Comparison of ENCODE assay signal across 18 mouse cellular contexts in the genomic region with DNA sequence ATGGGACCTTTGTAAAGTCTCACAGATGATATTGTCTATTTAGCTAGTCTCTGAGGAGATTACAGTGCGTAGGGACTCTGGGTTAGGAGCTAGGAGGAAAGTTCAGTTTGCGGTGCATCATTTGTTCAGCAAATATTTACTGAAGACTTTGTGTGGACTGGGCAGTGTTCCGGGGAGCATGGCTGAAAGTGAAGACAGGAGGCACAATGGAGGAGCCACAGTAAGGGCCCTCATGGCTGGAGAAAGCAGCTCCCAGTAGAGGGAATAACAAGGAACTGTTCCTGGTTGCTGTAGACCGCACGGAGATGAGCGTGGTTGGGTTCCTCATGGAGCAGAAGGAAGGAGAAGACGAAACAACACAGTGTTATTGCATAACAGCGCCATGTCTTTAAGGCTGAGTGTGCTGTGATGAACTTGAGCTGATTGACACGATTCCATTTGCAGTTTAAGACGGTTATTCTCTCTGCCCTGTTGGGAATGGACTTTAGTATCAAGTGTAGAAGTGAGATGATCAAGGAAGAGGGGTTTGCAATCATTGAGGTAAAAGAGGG. TPM values are rescaled to one million over a fixed set of nuclear protein-coding genes. Genes with fewer than 3 reads are reported as not detected.
DNase-seq lines count a peak whose midpoint lies in the region; ATAC-seq and TF ChIP-seq lines count a peak whose summit lies in the region.
"Had no signal": no experiment of that assay in that cellular context is flagged by ENCODE, and none has a peak within 500 bp of the region (broad histone marks: within the 10 kb centered on the region; RNA-seq: fewer than 3 reads in every experiment).

No protein-coding gene starts in this region.

- peaks cover 77% of the 10 kb centered on the region for H3K4me1 ChIP-seq in heart, embryonic 11.5 days (ENCODE audit: control insufficient read depth, insufficient read depth, low read length)
- peaks cover 43% of the 10 kb centered on the region for H3K4me1 ChIP-seq in liver, adult 2 months (ENCODE audit: control insufficient read depth, insufficient read depth, low read length)
- H3K4me1 ChIP-seq in liver, embryonic 11.5 days (replicated peaks; ENCODE audit: control insufficient read depth, insufficient read depth, low read length): peaks cover 21% of the 10 kb centered on the region
- H3K4me1 ChIP-seq in limb, embryonic 15.5 days: peaks cover 63% of the 10 kb centered on the region
- peaks cover 52% of the 10 kb centered on the region for H3K4me1 ChIP-seq in liver, postnatal 0 days (ENCODE audit: insufficient read depth)
- H3K4me1 ChIP-seq: forebrain, embryonic 12.5 days had no signal

- H3K9ac ChIP-seq in heart, embryonic 11.5 days (ENCODE audit: low read depth, low read length): no peak overlapping the region
- H3K9ac ChIP-seq in liver, adult 2 months (ENCODE audit: low read depth, low read length): no peak overlapping the region
- H3K9ac ChIP-seq in liver, embryonic 11.5 days (ENCODE audit: low read depth, low read length): no peak overlapping the region
- no peak overlapping the region for H3K9ac ChIP-seq in limb, embryonic 15.5 days
- no peak overlapping the region for H3K9ac ChIP-seq in liver, postnatal 0 days (replicated peaks)
- H3K9ac ChIP-seq: forebrain, embryonic 12.5 days had no signal

- ATAC-seq in heart, embryonic 11.5 days (replicated peaks; ENCODE audit: insufficient number of reproducible peaks, low FRiP score, low TSS enrichment): no peak
- no peak for ATAC-seq in liver, embryonic 11.5 days (replicated peaks; ENCODE audit: low FRiP score)
- ATAC-seq in limb, embryonic 15.5 days (ENCODE audit: insufficient number of reproducible peaks, low FRiP score, low TSS enrichment, low read depth): no peak
- peak; percentile 59 for ATAC-seq in liver, postnatal 0 days
- ATAC-seq: hindbrain, embryonic 16.5 days; intestine, embryonic 16.5 days; midbrain, embryonic 16.5 days had no signal

- peak overlapping the region; percentile 92 for H3K27ac ChIP-seq in heart, embryonic 11.5 days (ENCODE audit: low read depth, low read length)
- peak overlapping the region; percentile 76 for H3K27ac ChIP-seq in liver, adult 2 months (replicated peaks; ENCODE audit: insufficient read depth, low read depth, low read length)
- no peak overlapping the region; the same call in 1 of the 2 replicates for H3K27ac ChIP-seq in liver, embryonic 11.5 days (ENCODE audit: low read depth, low read length)
- H3K27ac ChIP-seq in limb, embryonic 15.5 days: peak overlapping the region; percentile 80; the same call in 1 of the 2 replicates
- H3K27ac ChIP-seq in liver, postnatal 0 days (ENCODE audit: low read depth): peak overlapping the region; percentile 61
- H3K27ac ChIP-seq: forebrain, embryonic 12.5 days had no signal

- TF ChIP-seq CTCF in liver, adult 2 months (IDR thresholded peaks at IDR 0.05; ENCODE audit: low read depth, low read length): 0 out of 2 replicates have a peak, but pooled peaks have one; percentile 6
- no peak for TF ChIP-seq CTCF in liver, postnatal 0 days (IDR thresholded peaks at IDR 0.05; ENCODE audit: low read depth)

- no peak for DNase-seq in heart, adult 9 months (ENCODE audit: low spot score in 2 of 2)
- DNase-seq in liver, adult 2 months (ENCODE audit: extremely low read depth, low read depth, low spot score): peak; percentile 89
- DNase-seq in liver, embryonic 11.5 days (ENCODE audit: low spot score): no peak
- DNase-seq in liver, postnatal 0 days: peak; percentile 17
- no peak for DNase-seq in layer of hippocampus, adult 11-12 months (ENCODE audit: low spot score)
- no peak for DNase-seq in adrenal gland, adult (ENCODE audit: inconsistent age in 2 of 2, low spot score in 1 of 2)
- DNase-seq: adrenal gland, adult 2 months; cerebellum, adult 8-10 months; kidney, postnatal 4 days; lung, postnatal 14 days; right cerebral cortex, postnatal 14 days; thymus, postnatal 36 days had no signal

- no peak for TF ChIP-seq EP300 in liver, postnatal 0 days (IDR thresholded peaks at IDR 0.05; ENCODE audit: low read depth)

- H3K4me2 ChIP-seq in heart, embryonic 11.5 days: peak overlapping the region; percentile 44; the same call in 1 of the 2 replicates
- H3K4me2 ChIP-seq in liver, embryonic 11.5 days: no peak overlapping the region
- no peak overlapping the region for H3K4me2 ChIP-seq in limb, embryonic 15.5 days
- peak overlapping the region; percentile 27 for H3K4me2 ChIP-seq in liver, postnatal 0 days (ENCODE audit: low read depth, low read length)
- H3K4me2 ChIP-seq: forebrain, embryonic 12.5 days had no signal

- no peaks in the 10 kb centered on the region for H3K27me3 ChIP-seq in heart, embryonic 11.5 days (ENCODE audit: control insufficient read depth, insufficient read depth, low read length)
- H3K27me3 ChIP-seq in liver, adult 2 months (ENCODE audit: control insufficient read depth, insufficient read depth, low read length): no peaks in the 10 kb centered on the region
- H3K27me3 ChIP-seq in liver, embryonic 11.5 days (replicated peaks; ENCODE audit: control insufficient read depth, insufficient read depth, low read length): 0 out of 2 replicates have a peak, but pooled peaks cover 2% of the 10 kb centered on the region
- H3K27me3 ChIP-seq in limb, embryonic 15.5 days: no peaks in the 10 kb centered on the region
- no peaks in the 10 kb centered on the region for H3K27me3 ChIP-seq in liver, postnatal 0 days (ENCODE audit: insufficient read depth, low read length)
- H3K27me3 ChIP-seq: forebrain, embryonic 12.5 days had no signal

- no peaks in the 10 kb centered on the region for H3K9me3 ChIP-seq in heart, embryonic 11.5 days (replicated peaks; ENCODE audit: control insufficient read depth, low read length)
- no peaks in the 10 kb centered on the region for H3K9me3 ChIP-seq in liver, embryonic 11.5 days (ENCODE audit: control insufficient read depth, low read length)
- H3K9me3 ChIP-seq in limb, embryonic 15.5 days: no peaks in the 10 kb centered on the region
- H3K9me3 ChIP-seq in liver, postnatal 0 days (ENCODE audit: low read length): no peaks in the 10 kb centered on the region
- H3K9me3 ChIP-seq: forebrain, embryonic 12.5 days had no signal

- TF ChIP-seq POLR2A in liver, adult 2 months (IDR thresholded peaks at IDR 0.05; ENCODE audit: extremely low read depth, insufficient read depth, low read length): no peak

- H3K36me3 ChIP-seq in heart, embryonic 11.5 days (ENCODE audit: control insufficient read depth, insufficient read depth, low read length): no peaks in the 10 kb centered on the region
- no peaks in the 10 kb centered on the region for H3K36me3 ChIP-seq in liver, adult 2 months (ENCODE audit: control insufficient read depth, insufficient read depth, low read length)
- no peaks in the 10 kb centered on the region for H3K36me3 ChIP-seq in liver, embryonic 11.5 days (ENCODE audit: control insufficient read depth, insufficient read depth, low read length)
- H3K36me3 ChIP-seq in limb, embryonic 15.5 days: no peaks in the 10 kb centered on the region
- H3K36me3 ChIP-seq in liver, postnatal 0 days (replicated peaks; ENCODE audit: insufficient read depth, low read length): no peaks in the 10 kb centered on the region
- H3K36me3 ChIP-seq: forebrain, embryonic 12.5 days had no signal

- H3K4me3 ChIP-seq in heart, embryonic 11.5 days (ENCODE audit: low read depth, low read length): no peak overlapping the region
- H3K4me3 ChIP-seq in liver, adult 2 months (ENCODE audit: insufficient read depth, low read depth, low read length): no peak overlapping the region
- H3K4me3 ChIP-seq in liver, embryonic 11.5 days (ENCODE audit: low read depth, low read length): no peak overlapping the region
- no peak overlapping the region for H3K4me3 ChIP-seq in limb, embryonic 15.5 days
- no peak overlapping the region for H3K4me3 ChIP-seq in liver, postnatal 0 days (ENCODE audit: low read depth, low read length)
- H3K4me3 ChIP-seq: forebrain, embryonic 12.5 days had no signal

- WGBS in heart, embryonic 11.5 days (ENCODE audit: insufficient replicate concordance): 87% methylated on average over 10 of the region's 10 CpGs
- 46% methylated on average over 10 of the region's 10 CpGs for WGBS in liver, adult 2 months
- 82% methylated on average over 10 of the region's 10 CpGs for WGBS in liver, embryonic 11.5 days
- 91% methylated on average over 10 of the region's 10 CpGs for WGBS in limb, embryonic 15.5 days
- 58% methylated on average over 10 of the region's 10 CpGs for WGBS in liver, postnatal 0 days (ENCODE audit: insufficient replicate concordance)

- peaks cover 32% of the 10 kb centered on the region for H3K79me2 ChIP-seq in liver, adult 2 months (ENCODE audit: control insufficient read depth, insufficient read depth, low read length)

RNA-seq across cellular contexts. Expression of gene Abtb2, which starts 12.6 kb away (rescaled TPM):
- polyA plus RNA-seq in heart, embryonic 11.5 days (2014; fragmentation: Nextera tagmentation; extraction: Ambion mirVana): 15.6 and 20.6 TPM in 2 replicates
- 6.5 and 8.6 TPM in 2 replicates for total RNA-seq in liver, adult 2 months (2014; rRNA removed)
- 15.1 and 17.3 TPM in 2 replicates for polyA plus RNA-seq in liver, adult 2 months (2012; rRNA removed)
- 4.6 and 5.4 TPM in 2 replicates for polyA plus RNA-seq in liver, embryonic 11.5 days (2014; fragmentation: Nextera tagmentation; extraction: Ambion mirVana)
- polyA plus RNA-seq in limb, embryonic 15.5 days (2015; fragmentation: Nextera tagmentation; extraction: Ambion mirVana): 16.7 and 16.9 TPM in 2 replicates
- 1.8 and 2.1 TPM in 2 replicates for polyA plus RNA-seq in liver, postnatal 0 days (2015; fragmentation: Nextera tagmentation; extraction: Ambion mirVana)

Comparison
In these comparisons a context has a peak if more than half of its experiments do, and no peak if none do; other contexts are left out.
1. H3K4me2 ChIP-seq: peak in heart, embryonic 11.5 days (single experiment) and liver, postnatal 0 days (single experiment); none in liver, embryonic 11.5 days (single experiment) and limb, embryonic 15.5 days (single experiment).
2. DNase-seq: peak in liver, adult 2 months (single experiment) and liver, postnatal 0 days (single experiment); none in heart, adult 9 months (0 of 2), liver, embryonic 11.5 days (single experiment), layer of hippocampus, adult 11-12 months (single experiment) and adrenal gland, adult (0 of 2).